Mouse (Mus musculus): ENCODE data around the gene Slc35b4.

Gene Slc35b4

DNA sequence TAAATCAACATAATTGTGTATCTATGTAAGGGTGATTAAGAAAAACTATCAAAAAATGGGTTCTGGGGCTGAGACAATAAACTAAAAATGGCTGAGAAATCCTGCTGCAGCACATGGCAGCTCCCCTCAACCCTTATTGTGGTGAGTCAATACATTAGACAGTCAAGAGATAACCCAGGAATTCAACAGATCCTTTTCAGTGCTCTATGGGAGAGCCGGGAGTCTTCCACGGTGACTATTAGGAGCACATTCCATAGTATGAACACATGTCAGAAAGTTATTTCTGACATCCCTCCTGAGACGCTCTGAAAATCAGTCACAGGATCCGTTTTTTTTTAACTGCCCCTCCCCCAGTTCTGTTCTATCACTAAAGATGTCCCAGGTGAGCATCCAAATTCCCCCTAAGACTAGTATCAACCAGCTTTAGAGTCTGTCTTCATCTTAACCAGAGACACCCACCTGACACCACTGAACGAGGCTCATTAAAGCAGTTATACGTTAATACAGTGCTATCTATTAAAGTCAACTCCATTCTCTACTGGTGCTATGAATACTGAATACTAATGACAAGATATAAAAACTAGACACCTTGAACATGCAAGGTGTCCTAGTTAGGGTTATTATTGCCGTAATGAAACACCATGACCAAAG, 5.9 kb downstream of the Slc35b4 start:
- DNase-seq (ENCODE audit: extremely low spot score, low spot score) = no peak

DNA sequence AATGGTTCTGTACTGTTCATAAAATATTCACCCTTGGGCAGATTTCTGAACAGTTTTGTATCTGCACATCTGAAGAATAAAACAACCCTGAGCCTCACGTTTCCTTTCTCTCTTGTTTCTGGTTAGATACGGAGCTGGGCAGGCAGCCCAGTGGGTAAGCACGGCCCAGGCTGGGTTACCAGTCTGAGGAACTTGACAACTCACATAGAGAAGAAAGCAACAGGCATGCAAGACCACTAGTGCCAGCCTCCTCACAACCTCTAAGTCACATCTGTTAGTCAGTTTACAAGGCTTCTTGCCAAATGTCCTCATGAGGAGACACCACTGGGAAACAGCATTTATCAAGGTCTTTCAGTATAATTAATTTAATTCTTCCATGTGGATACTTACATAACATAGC, 8.1 kb downstream of the Slc35b4 start:
- no peak for DNase-seq (ENCODE audit: extremely low spot score, low spot score)

DNA sequence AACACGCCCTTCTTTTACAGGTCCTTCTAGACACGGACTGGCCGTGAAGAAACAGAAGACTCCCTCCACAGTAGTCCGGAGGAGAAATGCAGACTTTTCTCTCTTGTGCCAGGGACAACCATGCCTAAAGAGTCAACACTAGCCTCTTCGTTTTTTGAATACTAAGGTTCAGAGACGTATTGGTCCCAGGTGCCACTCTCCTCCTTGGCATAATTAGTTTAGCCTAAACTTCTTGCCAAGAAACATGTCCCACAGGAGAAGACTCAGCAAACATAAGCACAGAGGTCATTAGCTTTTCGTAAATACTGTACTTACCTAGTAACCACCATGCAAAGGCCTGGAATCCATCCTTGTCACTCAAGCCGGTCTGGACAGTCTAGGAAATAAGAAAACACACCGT, 13.9 kb downstream of the Slc35b4 start:
- DNase-seq (ENCODE audit: extremely low spot score, low spot score) = no peak

DNA sequence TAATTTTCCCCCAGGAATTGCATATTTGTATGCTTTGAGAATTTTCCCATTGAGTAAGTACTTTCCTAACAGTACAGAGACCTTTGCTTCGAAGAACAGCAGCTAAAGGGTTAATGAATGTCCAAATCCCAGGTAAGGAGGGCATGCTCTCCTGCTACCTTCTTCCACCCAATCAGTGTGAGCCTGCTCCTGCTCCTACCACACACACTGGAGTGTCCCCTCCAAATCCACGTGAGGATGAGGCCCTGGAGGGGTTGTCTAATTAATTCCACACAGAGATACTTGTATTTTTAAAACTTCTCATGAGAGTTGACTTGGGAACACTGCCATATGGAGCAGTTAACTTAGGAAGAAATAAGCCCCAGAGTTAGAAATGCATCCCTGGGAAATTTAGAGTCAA, 14.3 kb downstream of the Slc35b4 start:
- no peak for DNase-seq (ENCODE audit: extremely low spot score, low spot score)

DNA sequence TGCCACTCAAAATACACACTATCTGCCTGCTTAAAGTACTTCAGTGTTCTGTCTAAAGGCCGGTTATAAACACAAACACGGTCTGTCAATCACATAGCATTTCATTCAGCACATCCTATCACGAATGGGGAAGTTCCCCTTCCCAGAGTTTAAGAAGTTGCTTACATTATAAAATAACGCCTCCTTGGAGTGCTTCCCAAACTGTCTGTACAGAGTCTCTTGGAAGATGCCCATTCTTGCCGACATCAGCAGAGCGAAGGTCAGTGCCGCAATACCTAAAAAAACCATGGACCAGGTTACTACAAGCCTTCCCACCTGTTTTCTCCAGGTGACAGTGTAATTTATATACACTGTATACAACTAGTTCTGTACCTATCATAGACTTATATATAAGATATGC, 15.4 kb downstream of the Slc35b4 start:
- no peak for DNase-seq (ENCODE audit: extremely low spot score, low spot score)

DNA sequence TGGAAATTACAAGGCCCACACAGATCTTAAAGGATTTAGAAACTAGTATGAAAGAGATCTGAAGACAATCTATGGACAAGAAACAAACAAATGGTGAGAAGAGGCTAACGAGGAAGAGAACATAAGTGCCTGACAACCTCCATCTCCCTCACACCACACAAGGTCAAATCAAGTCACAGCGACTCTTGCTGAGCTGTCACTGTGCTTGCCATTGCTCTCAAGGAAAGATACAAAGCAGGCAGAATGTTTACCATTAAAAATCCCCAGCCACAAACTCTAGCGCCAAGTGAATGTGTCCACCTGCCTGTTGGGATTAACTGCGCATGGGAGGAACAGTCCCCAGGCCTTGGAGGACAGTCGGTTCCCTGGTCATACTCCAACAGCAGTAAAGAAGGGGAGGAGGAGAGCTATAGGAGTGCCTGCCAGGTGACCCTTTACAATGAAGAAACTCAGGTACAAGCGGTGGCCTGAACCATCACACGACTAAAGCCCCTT, 16.0 kb downstream of the Slc35b4 start:
- DNase-seq (ENCODE audit: extremely low spot score, low spot score) = no peak

DNA sequence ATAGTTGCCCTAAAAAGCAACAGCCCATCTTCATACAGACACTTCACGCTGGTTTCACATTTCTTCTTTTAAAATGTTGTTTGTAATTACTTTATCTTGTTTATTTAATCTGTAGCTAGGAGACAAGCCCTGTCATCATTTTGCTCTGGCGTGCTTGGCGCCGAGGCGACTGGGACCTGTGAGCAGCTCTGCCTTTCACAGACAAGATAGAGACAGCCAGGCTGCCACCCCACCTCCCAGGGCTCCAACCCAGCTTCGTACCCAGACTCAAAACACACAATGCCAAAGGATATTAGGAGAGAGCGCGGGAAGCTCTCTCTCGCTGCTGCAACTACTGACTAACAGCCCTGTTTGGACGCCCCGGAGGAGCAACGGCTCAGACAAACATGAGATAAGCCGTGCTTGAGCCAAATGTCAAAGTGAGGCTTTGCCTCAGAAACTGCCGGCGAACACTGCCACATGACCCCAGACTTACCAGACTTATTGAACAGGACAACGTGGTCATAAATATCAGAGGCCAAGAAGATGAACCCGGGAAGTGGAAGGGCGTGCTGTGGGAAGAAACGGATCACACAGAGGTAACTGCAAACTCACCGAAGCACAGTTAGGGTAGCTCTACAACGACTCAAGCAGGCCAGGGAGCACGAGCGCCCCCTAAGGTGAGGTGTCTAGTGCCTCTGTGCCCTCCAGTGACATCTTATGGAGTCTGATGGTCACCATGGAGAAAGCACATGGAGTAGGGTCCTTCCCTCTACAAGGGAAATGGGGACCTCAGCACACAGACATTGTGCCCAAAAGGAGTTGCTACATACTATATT, 16.7 kb downstream of the Slc35b4 start:
- no peak for DNase-seq (ENCODE audit: extremely low spot score, low spot score)

DNA sequence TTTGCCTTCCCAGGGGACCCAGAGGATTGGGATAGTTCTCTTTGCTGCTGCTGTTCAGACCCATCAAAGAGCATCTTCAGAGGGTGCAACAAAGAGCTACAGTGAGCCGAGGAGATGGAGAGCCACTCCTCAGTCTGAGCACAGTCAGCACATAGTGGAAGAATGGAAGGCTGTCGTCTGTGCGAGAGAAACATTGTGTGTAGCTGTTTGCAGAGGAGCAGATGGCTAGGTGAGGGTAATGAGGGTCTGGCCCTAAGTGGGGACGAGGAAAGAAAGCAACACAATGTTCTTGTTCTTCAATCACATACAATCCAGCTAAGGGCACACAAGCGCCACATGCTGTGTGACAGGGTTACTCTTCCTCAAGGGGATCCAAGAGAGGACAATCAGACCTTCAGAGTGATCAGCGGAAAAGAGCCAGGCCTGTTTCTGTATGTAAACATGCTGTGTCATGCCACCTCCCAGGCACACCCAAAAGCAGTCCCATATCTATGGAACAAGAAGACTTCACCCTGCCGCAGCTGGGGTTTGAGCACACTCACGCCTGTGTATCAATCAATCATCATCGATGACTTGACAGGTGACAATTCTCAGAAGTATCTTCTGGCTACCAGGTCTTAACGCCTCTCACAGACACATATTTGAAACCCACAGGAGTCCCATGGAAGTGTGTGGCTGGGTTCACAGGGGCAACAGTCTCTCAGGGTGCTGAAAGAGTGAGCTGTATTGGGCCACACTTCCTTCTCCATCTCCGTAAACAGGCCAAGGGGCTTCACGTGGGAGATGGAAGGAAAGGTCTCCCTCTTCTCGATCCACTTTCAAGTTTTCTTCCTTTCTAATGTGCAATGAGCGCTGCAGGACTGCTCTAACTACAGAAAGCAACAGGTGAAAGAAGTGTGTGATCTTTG, 19.8 kb downstream of the Slc35b4 start:
- no peak for DNase-seq (ENCODE audit: extremely low spot score, low spot score)

DNA sequence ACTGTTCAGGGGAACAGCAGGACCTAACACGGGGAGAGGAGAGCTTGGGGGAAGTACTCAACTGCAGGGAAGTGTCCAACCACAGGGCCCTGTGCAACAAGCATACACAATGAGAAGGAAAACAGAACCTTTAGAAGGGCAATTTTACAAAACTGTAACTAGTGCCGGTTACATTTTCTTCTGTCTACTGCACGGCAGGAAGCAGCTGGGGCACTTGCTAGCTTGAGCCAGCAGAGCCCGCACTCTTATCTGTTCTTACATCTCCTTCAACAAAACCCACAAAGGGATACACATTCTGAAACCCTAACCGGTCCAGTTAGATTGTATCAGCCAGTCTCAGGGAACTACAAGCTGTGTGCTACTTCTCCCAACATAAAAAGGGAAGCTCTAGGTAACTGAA, 20.9 kb downstream of the Slc35b4 start:
- no peak for DNase-seq (ENCODE audit: extremely low spot score, low spot score)

DNA sequence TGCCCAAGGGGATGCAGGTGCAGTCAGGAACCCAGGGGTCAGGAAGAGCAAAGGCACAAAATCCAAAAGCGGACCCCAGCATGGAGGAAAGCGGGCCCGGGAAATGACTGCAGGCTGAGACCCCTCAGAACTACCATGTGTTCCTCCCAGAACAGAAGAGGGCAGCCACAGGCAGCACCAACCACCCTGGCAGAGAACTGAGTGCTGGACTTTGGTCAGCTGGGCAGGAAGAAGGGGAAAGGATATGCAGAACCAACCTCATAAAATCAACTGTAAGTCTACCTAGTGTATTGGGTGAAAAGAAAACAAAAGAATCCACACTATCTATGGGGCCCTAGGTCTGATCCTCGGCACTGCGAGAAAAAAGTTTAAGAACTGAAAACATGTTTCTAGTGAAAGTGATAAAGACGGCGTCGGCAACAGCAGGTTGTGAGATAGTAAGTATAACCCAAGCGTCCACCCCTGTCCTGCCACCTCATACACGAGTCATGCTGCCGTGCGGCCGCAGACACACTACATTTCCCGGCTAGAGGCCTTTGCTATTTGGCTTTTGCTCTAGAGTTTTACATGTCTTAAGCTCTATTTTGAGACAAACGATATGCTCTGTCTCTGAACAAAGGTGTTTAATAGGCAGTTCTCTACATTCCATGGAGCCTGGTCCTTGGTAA, 21.6 kb downstream of the Slc35b4 start:
- no peak for DNase-seq (ENCODE audit: extremely low spot score, low spot score)

DNA sequence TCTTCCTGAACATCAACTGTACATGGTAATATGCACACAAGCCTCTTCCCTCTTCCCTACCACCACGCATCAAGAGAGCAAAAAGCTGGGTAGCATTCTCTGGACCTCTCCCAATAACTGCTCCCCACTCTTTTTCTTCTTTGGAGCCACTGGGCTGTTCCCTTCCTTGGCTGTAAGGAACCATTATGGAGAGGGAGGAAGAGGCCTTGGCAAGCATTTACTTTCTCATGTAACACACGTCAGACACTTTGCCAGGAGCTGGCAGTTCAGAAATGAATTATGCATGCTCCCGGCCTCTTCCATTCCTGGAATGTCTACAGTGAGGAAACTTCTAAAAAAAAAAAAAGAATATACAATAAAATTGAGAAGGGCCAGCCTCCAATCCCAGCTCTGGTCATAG, 22.7 kb downstream of the Slc35b4 start:
- DNase-seq (ENCODE audit: extremely low spot score, low spot score) = no peak

DNA sequence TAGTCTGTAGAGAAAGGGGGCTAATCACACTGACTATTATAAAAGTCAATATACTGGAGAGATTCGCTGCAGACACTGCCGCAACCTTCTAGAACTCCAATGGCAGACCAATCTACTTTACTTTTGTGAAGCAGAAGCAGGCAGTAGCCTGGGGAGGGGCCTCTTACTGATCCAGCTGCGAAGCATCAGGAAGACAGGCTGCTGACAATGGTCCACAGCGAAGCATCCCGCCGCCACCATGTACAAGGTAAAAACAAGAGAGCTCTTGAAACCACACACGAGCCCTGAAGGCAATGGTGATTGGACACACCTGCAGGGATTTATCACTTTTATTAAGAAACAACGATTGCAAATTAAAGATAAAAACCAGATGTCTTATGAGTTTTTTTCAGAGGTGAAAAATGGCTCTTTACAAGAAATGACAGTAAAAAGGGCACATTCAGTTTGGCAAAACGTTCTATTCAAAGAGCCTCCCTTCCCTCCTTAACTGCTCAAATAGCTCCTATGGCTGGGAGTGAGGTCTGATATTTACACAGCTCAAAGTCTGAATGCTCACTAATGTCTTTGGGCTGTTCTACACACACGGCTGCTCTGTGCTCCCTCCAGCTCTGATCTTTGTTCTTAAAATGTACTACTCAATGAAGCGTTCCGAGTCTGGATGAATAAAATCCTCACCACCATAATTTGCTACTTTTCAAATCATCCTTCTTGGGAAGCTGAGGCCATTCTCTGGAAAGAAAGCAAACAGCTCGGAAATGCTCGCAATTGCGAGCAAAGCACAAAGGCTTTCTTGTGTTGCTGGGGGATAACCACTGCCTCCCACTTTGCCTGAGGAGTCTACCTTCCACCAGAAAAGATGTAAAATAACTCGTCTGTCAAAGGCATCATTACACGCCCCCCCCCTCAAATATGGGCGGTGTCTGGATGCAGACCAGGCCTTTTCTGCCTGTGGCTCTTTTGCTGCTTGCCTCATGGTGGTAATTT, 23.6 kb downstream of the Slc35b4 start:
- no peak for DNase-seq (ENCODE audit: extremely low spot score, low spot score)

DNA sequence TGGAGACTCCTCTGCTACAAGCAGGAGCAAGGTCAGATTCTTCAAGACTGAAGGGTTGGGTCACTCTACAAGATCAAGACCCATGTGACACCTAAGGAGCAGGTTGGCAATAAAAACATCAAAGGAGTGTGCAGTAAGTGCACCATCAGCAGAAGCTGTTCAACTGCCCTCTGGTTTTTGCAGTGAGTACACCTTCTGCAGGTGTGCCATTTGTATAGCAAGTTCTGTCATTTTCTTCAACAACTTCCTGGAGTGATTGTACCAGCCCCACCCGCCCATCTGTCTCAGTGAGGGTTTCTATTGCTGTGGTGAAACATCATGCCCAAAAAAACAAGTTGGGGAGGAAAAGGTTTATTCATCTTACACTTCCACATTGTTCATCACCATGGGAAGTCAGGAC, 27.1 kb downstream of the Slc35b4 start:
- DNase-seq (ENCODE audit: extremely low spot score, low spot score) = no peak

DNA sequence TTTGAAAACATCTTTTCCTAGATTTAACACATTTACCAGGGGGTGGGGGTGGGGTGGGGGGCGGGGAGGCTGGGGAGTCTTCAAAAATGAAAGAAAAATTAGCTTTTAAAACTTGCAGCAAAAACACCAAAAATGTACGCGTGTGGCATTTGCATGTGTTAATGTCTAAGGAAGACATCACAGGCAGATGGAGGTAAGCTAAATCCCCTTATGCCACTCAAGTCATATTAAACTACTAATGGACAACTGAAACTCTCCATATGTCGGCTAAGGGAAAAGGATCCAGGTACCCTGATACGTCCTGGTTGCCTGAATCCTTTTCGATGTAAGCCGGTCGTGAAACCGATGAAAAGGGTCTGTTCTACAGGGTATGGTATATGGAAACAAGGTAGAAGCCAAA, 27.8 kb downstream of the Slc35b4 start:
- no peak for DNase-seq (ENCODE audit: extremely low spot score, low spot score)

DNA sequence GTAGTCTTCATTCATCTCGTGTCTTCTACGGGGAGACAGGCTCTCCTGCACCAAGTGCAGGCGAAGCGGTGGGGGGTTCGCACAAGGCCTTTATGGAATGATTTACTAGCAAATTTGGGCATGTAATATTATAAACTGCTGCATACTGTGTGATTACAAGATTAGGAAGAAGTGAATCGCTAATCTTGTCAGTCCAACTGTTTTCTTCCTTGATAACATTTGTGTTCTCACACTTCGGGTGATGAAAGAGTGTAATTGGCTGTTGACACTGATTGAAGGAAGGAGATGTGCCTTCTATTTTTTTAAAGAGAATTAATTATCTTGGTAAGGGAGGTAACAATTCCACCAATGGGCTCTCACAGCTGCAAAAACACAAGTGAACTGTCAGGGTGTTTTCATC, 28.3 kb downstream of the Slc35b4 start:
- no peak for DNase-seq (ENCODE audit: extremely low spot score, low spot score)

DNA sequence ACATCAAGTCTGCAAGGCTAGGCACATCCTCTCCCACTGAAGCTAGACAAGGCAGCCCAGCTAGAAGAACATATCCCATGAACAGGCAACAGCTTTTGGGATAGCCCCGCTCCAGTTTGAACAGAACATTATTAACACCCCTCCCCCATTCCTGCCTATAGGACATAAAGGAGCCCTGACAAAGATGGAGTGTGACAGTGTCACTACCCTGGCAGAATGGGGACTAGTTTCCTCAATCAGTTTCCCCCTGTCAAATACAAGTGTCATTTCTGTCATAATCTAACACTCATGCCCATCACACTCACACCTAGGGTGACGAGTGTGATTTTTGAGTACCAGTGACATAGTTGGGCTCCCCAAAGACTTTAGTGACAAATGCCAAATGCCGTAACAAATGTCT, 28.9 kb downstream of the Slc35b4 start:
- no peak for DNase-seq (ENCODE audit: extremely low spot score, low spot score)

DNA sequence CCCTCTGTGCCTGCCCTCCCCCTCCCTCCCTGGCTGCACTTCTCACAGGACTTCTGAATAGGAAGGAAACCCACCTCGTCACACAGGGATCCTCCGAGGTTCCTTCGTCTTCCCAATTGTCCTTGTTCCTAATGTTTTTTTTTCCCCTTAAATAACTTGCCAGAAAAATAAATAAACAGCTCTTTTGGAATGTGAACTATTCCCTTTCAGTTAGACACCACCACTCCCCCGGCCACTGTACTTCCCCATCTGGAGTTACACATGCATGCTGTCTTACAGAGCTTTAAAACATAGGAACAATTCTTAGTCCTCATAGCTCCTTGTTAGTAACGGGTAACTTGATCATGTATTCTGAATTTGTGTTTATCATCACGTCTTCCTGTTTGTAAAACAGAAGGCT, 30.9 kb downstream of the Slc35b4 start:
- no peak for DNase-seq (ENCODE audit: extremely low spot score, low spot score)

DNA sequence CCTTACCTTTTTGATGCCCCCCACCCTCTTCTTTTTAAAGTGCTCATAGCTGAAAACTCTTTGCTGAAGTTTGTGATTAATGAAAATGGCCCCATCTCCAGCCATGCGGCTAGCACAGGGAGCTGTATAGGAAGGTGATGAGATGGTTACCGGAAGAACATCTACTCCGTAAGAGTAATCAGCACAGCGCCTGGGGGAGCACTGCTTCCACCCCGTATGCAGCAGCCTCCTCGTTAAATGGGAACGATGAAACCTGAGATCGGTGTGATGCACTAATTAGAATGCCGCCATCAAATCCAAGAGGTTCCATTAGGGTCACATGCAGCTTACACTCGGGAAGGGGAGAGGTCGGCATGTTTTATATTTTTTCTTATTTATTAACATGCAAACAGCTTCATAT, 34.0 kb downstream of the Slc35b4 start:
- no peak for DNase-seq (ENCODE audit: extremely low spot score, low spot score)

DNA sequence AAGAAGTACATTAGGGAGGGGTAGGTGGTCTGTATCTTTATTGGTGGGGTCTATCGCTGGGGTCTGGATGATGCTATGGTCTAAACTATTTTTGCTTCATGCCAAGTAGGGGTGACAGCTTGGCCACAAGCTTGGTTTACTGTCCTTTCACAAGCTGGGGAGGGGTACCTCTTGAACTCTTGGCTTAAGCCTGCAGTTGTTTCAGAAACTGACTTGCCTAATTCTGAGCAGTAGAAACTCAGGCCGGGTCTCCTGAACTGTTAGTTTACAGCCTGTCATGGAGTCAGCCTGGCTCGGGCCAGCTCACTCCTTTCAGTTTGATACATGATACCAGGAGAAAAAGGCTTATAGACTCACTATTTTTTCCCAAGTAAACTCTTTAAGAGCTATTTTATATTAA, 38.5 kb downstream of the Slc35b4 start:
- DNase-seq (ENCODE audit: extremely low spot score, low spot score) = no peak

DNA sequence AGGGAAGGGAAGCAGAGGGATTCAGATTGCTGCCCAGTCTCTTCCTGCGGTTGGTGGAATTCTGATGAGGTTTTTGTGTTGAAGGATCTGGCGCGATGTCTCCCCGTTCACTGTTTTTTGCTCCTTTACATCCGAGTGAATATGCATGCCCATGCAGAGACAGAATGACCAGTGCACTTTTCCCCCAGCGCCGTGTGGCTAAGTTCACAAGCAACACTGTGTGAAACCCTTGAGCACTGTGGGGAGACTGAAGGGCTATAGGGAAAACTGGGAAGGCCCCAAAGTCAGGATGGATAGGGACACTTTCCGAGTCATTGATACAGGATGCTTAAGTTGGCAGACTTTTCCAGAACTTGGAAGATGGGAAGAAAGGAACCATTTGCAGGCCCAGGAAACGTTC, 44.5 kb downstream of the Slc35b4 start:
- no peak for DNase-seq (ENCODE audit: extremely low spot score, low spot score)

All from neural tube, embryonic 10.5 days (tissue).